Mouse (Mus musculus) adrenal gland, postnatal 25 days (tissue): ENCODE data around the gene Ubxn6. TPM values are rescaled to one million over a fixed set of nuclear protein-coding genes. Genes with fewer than 3 reads are reported as not detected.
A peak's percentile ranks its signal among the peaks of the same experiment; 100 is the strongest.

Experiments used
- DNase-seq: peaks from one replicate; pipeline ENCODE4 v3.0.0; 2021; ENCODE audit warnings: mixed read lengths
- total RNA-seq: library from RNA; stranded (reverse); gene quantifications from 2 replicates; pipeline ENCODE4 v1.2.3, GENCODE M21; 2021

The Ubxn6 gene
- total RNA-seq, 1 experiment from 2014 or later = 96.8 TPM

DNA sequence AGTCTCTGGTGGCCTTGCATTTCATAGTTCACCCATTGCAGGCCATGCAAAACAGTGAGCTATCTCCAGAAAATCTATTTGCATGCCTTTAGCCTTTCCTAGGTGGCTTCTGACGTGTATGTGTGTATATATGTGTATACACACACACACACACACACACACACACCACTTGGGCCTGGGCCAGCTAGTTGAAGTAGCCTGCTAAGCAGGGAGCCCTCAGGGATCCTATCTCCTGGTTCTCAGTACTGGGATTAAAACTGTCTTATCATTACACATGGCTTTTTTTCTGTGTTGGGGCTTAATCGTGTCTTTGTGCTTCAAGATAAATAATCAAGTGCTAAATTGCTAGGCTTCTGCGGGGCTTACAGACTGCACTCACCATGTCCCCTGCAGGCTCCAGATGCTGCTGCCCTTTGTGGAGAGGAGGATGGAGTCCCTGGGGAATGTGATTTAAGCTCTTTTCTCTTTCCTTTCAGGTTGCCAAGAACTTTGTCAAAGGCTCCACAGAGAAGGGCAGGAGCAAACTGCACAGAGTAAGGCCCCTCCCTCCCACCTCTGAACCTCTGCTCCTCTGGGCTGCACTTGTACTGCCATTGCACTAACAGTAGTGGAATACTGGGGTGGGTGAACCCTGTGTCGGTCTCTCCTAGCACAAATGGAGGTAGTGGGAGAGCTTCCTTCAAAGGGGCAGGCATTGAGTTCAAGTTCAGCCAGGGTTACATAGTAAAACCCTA lies 18.7 kb downstream of the Ubxn6 start:
- no peak for DNase-seq

DNA sequence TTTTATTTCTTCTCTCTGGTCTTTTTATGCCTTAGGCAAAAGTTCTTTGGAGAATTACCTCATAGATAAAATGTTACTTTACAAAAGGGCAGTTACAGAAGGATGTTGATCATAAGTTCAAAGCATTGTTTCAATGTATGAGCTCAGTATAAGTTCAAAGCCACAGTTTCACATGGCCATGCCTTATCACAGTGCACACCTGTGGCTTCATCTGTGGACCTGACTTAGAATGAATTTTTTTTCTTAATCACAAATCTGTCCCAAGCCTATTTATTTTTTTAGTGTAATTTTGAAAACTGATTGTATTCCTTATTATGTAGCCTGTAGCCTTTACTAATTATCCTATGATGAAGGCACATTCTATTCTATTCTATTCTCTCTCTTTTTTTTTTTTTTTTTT lies 19.9 kb downstream of the Ubxn6 start:
- DNase-seq = no peak

DNA sequence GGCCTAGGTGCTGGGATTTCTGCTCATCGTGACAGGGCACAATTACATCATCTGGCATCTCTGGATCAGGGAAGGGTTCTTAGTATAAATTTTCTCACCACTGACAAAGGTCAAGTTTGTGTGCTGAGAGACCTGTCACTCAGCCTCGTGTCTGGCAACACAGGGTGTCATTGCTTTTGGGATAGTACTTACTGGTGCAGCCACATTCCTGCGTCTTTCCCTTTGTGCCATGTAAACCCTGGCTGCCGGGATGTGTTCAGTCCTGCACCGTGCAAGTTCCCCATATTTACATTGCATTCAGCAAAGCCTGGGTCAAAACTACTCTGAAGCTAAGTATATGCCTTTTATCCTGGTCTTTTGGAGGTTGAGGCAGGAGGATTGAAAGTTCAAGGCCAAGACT lies 23.5 kb downstream of the Ubxn6 start:
- no peak for DNase-seq

DNA sequence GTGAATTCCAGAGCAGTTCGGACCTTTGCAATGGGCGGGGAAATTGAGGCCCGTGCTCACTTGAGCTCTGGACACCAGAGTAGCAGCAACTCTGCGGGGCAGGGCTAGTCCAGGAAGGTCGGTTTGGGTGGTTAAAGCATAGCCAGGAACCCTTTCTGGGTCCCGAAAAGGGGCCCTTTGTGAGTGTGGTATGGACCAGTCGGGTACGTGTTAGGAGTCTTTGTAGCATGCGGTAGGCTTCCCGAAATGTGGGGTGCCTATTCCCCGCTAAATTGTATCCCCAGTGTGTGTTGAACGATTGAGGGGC lies 34.0 kb downstream of the Ubxn6 start:
- DNase-seq = no peak

DNA sequence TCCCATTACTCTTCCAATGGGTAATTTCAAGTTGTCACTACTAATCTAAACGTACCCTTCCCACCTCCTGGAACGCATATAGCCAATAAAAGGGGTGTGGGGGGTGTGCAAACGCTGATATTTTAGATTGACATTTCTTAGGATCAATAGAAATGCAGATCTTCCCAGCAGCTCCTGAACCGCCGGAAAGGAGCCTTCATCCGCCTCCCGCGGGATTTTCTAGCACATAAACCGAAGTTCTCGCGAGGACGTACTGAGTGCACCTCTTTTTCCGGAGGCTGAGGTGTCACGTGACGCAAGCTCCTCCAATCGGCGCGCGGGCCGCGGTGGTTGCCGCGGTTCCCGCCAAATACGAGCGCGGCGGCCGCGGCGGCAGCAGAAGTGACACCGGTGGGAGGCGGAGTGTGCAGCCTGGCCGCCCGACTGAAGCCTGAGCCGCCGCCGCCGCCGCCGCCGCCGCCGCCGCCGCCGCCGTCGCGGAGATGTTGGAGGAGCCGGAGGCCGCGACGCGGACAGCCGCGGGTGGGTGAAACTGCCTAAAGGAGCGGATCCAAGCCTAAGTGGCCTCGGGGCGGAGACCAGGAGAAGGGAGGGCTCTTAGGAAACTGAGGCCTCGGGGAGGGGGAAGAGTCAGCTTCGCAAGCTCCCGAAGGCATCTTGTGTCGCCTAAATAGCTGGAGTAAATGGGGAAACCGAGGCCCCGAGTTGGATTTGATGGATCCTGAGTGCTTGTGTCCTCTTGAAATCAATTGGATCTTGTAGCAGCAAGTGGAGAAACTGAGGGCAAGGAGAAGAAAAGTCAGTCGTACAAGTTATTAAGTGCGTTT lies 34.6 kb downstream of the Ubxn6 start, which contains the start of gene Chaf1a:
TSS of gene Chaf1a (plus strand) at position 410 of the 827 bp plus-strand sequence.
- peak; percentile 97 for DNase-seq

DNA sequence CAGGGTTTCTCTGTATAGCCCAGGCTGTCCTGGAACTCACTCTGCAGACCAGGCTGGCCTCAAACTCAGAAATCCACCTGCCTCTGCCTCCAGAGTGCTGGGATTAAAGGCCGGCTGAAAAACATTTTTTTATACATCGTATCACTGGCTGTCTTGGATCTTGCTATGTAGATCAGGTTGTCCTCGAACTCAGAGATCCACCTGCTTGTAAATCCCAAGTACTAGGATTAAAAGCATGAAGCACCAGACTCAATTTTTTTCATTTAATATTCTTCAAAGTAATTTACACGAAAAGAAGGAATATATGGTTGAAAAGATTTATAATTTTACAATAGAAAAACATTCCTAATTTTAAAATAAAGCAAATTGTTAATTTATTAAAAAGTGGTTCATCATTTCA lies 35.5 kb downstream of the Ubxn6 start:
- DNase-seq = no peak

DNA sequence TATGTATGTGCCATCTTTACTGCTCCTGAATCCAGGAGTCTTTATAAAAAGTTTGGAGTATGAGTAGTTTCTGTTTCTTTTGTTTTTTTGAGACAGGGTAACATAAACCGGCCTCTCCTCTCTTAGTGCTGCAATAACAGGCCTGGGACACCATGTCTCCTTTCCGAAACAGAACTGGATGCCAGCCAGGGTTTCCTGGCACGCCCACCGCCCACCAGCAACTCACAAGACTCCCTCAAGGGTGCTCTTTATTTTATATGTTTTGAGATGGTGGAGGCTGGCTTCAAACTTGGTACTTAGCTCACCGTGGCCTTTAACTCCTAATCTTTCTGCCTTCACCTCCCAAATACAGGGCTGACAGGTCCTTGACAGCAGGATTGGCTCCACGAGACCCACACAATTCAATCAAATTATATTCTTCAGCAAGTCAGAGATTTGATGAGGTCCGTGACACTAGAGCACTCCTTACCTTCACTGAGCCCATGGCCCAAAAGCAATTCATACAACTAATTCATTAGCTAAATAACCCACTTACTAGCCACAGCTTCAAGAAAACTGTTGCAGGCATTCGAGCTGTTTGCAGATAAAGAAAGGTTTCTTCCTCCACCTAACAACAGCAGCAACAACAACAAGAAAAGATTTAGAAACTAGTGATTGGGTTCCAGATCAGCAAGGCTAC lies 36.1 kb downstream of the Ubxn6 start:
- DNase-seq = no peak

DNA sequence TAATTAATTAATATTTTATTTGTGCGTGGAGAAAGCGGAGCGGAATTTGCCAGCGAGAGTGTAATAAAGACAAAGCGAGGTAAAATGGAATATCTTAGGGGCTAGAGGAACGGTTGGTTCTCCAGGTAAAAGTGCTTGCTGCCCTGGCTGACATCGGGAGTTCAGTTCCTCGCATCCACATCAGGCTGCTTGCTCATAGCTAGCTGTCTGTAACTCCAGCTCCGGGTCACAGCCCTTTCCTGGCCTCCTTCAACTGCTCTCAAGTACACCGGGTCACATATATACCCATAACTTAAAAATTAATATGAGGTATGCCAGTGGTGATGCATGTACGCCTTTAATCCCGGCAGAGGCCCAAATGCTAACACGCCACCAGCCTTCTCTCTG lies 37.9 kb downstream of the Ubxn6 start:
- no peak for DNase-seq

DNA sequence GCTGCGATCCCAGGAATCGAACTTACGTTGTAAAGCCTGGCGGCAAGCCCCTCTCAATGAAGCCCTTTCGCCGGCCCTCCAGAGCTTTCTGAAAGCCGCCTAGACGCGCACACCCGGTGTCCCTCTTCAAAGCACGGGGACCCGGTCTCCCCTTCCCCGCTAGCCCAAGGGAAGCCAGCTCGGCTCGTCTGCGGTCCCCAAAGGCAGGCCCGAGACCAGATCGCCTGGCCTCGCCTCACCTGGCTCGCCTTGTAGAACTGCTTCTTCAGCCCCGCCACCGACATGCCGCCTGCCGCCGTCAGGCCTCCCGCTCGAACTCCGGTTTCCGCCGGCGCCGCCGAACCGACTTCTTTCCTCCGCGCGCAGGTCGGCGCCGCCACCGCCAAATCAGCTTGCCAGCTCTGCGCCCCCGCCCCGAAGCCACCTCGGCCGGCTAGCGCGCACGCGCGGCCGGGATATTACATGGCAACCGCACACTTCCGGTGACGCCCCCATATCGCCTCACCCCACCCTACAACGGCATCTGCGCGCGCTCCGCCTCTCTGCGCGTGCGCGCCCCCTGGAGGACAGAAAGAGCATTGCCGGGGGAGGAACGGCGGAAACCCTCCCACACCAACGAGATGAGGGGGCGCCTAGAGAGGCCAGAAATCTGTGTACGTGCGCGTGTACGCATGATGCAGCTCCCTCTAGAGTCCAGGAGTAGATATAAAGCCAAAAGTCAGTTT lies 38.5 kb downstream of the Ubxn6 start, which contains the start of gene Sh3gl1:
TSS of gene Sh3gl1 (minus strand) at position 460 of the 725 bp plus-strand sequence.
- DNase-seq = peak; percentile 99

DNA sequence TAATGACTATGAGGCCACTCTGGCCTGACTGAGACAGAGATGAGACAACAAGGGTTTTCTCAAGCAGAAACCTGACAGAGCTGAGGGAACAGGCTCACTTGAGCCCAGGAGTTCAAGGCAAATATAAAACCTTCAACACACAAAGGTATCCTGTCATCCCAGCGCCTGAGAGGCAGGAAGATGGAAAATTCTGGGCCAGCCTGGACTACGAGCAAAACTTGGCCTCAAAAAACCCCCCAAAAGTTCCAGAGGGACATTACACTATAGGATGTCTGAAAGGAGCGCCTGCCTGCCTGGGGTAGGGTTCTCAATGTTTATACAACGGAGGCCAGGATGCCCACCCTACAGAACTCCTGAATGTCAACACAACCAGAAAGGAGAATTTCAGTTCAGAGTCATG lies 39.6 kb downstream of the Ubxn6 start:
- no peak for DNase-seq

DNA sequence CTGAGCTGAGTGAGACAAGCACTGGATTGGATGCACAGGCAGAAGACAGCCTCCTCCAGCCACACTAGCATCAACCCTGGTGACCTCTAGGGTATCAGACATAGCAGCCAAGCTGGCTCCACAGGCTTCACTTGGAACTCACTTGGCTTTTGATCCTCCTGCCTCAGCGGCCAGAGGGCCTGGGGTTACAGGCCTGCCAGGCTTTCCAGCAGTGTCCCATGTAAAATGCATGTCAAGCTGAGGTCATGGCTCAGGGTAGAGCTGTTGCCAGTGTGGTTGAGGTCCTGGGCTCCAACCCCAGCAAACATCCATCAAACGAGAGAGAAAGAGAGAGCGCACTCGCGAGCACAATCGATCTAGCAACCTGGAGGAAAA lies 40.1 kb downstream of the Ubxn6 start:
- DNase-seq = no peak

DNA sequence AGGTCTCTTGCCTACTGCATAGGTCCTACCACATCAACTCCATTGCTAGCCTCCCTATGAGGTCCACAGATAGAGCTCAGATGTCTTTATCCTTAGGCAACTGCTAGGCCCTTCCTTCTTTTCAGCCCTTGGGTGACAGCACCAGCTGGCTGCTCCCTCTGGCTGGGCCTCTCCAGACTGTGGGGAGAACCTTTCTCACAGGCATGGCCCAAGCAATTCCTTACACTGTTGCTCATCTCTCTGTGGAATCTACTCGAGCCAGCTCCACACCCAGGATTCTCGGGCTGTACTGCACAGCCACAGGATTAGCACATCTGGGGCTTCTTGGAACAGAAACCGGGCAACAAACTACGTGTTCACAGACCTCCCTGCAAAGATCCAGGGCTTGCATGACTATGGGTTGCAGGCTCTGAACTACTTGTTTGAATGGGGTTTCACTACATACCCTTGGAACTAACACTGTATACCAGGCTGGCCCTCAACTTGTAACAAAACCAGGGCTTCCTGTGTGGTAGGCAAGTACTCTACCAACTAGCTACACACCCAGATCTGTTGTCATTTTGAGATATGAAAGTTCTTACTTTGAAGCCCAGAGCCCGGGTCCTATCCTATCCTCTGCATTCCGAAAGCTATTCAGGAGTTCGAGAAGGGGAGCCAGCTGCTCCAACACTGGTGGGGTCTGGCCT lies 40.6 kb downstream of the Ubxn6 start:
- DNase-seq = no peak

DNA sequence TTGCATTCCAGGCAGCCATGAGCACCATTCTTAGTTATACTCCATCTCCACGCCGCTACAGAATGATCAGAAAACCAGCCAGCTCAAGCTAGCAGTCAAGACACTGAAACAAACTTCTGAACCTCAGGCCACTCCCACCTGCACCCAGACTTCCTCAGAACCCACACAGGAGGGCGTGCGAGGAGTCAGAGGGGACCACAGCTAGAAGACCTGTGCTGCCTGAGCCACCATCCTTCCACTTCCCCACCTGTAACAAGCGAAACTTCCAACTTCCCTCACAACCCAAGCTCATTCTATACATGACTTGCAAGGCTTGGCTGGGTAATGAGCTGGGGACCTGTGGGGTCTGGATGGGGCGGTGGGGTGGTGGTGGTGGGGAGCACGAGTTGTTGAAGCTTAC lies 42.0 kb downstream of the Ubxn6 start:
- DNase-seq = no peak

DNA sequence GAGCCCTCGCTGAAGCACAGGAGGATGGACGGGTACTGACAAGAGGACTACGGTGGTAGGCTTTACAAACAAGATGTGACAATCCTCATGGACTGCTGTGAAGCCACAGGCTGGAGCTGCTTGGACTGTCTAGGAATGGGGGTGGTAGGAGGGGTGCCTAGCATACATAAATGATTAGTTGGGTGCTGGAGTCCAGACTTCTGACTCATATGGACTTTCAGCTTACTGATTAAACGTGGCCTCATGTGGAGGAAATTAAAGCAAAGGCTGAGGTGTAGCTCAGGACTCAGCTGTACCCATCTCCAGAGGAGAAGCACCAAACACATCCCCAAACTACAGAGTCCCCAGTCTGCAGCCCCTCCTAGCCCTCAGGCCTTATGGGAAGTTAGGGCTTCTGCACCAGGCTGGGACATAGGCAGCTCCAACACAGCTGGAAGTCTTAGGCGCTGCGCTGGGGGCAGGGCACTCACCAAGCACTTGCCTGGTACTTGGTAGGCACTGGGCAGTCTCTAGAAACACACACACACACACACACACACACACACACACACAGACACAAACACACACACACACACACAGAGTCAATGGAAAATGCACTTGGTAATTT lies 42.6 kb downstream of the Ubxn6 start:
- no peak for DNase-seq

DNA sequence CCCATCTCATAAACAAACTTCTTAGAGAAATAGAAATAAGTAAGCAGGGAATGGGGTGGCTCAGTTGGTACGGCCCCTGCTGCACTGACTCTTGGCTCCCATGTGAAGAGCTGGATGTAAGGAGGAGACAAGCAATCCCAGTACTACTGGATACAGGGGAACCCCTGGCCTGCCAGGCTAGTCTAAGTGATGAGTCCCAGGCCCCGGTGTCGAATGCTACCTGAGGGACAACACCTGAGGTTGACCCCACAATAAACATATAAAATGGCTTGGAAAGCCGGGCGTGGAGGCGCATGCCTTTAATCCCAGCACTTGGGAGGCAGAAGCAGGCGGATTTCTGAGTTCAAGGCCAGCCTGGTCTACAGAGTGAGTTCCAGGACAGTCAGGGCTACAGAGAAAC lies 43.4 kb downstream of the Ubxn6 start:
- no peak for DNase-seq

DNA sequence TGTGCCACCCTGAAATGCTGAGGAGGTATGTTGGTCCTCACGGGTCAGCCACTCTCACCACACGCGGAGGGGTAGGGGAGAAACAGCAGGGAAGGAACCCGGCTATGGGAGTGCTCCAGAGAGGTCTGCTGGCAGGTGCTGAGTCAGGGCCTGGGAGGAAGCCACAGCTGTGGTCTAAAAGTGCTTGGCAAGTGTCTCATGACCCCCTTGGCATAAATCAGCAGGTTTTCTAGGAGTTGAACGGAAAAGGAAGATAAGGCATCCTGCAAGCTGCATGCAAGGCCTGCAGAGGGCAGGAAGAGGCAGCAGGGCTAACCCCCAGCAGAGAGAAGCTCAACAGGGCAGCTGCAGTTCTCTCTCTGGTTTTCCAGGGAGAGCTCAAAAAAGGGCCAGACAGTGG lies 43.9 kb downstream of the Ubxn6 start:
- DNase-seq = peak; percentile 53

DNA sequence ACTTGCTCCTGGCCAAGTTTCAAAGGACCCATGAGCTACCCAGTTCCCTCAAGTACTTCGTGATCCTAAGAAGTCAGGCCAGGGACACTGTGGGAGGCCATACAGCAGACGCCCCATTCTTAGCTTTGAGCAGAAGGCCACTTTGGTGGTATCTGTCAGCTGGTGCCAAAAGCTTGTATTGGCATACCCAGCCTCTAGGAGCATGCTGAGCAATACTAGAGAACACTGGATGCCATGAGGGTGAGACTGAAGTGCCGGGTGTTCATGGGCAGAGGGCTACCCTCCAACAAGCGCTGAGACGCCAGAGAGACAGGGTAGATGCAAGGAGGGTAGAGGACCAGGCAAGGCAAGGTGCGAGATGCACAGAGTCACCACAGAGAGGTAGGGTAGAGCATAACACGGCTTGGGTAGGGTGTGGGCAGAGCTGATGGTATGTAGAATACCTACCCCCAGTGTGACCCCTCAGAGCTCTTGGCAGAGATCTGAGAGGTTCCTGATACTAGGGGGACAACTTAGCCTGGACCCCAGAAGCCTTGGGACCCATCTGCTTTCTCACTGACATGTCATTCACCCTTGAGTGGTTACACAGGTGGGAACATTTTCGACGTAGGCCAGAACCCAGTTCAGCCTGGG lies 44.5 kb downstream of the Ubxn6 start:
- no peak for DNase-seq

DNA sequence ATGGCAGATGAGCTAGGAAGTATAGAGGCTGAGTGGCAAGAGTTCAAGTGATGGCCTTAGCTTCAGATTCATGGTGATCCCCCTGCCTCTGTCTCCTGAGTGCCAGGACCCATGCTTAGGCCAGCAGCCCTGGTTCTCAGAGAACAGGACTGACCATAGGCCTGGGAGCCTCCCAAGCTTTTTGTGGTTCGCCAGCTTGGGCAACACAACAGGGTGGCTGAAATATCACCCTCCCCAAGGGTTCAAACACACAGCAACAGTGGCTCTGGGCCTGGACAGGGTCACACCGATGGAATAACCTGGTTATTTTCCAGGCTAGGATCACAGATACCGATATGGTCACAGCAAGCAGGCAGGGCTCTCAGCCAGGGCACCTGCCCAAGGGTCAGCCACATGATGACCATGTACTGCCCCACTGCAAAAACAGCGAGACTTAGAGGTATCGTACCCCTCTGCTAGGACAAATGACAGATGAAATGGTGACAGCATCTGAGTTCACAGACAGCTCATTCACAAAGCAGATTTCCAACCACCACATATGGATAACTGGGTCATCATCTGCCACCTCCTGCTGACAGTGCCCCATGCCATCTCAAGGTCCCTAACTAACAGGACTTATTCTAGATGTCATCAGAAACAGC lies 46.9 kb downstream of the Ubxn6 start:
- DNase-seq = no peak

DNA sequence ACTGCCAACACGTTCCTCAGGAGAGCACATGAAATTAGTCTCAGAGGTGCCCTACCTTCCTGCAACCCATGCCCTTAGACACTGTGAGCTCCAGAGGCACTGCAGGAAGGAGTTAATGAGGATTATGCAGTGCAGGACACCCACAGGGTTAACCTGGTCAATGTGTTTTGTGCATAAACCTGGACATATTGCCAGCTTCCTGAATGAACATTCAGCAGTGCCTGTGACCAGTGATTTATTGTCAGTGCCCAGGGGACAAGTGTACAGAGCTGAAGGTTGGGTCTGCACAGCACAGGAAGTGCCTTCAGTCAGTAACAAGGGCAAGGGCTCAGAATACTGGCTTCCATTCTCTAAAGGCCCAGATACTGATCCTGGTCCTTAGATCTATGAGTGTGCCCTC lies 47.9 kb downstream of the Ubxn6 start:
- DNase-seq = no peak

DNA sequence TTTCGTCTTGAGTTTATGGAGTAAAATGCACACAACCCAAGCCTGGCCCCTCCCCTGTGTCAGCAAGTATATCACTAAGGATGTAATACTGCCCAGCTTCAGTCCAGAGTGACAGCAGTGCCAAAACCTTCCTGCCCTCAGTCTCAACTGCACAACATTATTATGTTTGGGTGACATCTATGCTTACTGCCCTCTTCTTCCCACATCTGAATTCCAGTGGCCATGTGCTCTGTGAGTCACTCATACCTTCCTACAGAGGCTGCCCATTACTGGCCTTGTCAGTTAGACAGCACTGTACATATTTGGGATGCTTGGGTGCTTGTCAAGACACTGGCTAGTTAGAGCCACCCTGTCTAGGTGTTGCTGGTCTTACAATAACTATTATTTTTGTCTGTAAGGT lies 48.5 kb downstream of the Ubxn6 start:
- no peak for DNase-seq

DNA sequence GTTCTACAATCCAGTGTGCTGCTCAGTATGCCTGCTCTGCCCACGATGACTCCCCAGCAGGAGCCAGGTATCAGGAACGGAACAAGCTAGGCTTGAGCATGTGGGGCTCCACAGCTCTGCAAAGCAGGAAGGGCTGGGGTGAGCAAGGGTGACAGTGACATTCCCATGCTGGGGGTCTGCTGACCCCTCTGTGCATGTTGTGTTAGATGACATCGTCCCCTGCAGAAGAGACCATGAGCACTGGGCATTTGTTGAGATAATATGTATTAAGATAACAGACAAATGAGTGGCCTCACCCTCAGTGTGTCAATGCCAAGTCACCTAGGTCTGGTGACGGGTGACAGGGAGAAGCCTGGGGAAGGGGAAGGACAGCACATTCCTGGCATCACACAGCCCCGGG lies 49.9 kb downstream of the Ubxn6 start:
- DNase-seq = no peak
